Mouse (Mus musculus): ENCODE data around the gene Myo1d.

GRCm38 (mm10) chr11:80784294-80784743, 4.5 kb upstream of the Myo1d start:
- TF ChIP-seq CTCF (IDR thresholded peaks at IDR 0.05; ENCODE audit: borderline replicate concordance, insufficient read depth, low read depth, low read length), result no peak
- no peak for TF ChIP-seq POLR2A (IDR thresholded peaks at IDR 0.05; ENCODE audit: borderline replicate concordance, insufficient read depth, low read length)

All from cerebellum, adult 2 months (tissue).